Mouse (Mus musculus) limb, embryonic 14.5 days (tissue): Measurements from ENCODE around the gene Tmem223. TPM values are rescaled to one million over a fixed set of nuclear protein-coding genes. Genes with fewer than 3 reads are reported as not detected.

ENCODE experiments used
- ATAC-seq: fragments of 200-750 bp; cut with Nextera tagmentation; 2 replicates; pipeline ENCODE4 v1.8.0; 2017; ENCODE audit warnings: low read depth, moderate number of reproducible peaks, moderate TSS enrichment; ENCODE audit not compliant: low FRiP score
- DNase-seq: peaks from one replicate; pipeline ENCODE4 v3.0.0-alpha.2; 2015; ENCODE audit warnings: low spot score
- H3K27ac ChIP-seq: fragments of 300-500 bp; sonication (generic); replicated peaks from 2 replicates; pipeline ENCODE4 v1.5.1; 2014; ENCODE audit warnings: low read depth, mild to moderate bottlenecking, low read length, moderate library complexity, mixed read lengths
- H3K27me3 ChIP-seq: fragments of 300-500 bp; sonication (generic); 2 replicates; pipeline ENCODE4 v1.6.1; 2014; ENCODE audit warnings: low read length, mixed read lengths; ENCODE audit not compliant: control insufficient read depth, insufficient read depth
- H3K36me3 ChIP-seq: fragments of 300-500 bp; sonication (generic); 2 replicates; pipeline ENCODE4 v1.6.1; 2014; ENCODE audit warnings: mild to moderate bottlenecking, low read length, moderate library complexity, mixed read lengths; ENCODE audit not compliant: control insufficient read depth, insufficient read depth
- H3K4me1 ChIP-seq: fragments of 300-500 bp; sonication (generic); 2 replicates; pipeline ENCODE4 v1.6.1; 2014; ENCODE audit warnings: antibody characterized with exemption, low read length, mixed read lengths; ENCODE audit not compliant: control insufficient read depth, insufficient read depth
- H3K4me2 ChIP-seq: fragments of 300-500 bp; sonication (generic); replicated peaks from 2 replicates; pipeline ENCODE4 v1.6.1; 2014; ENCODE audit warnings: low read depth, mild to moderate bottlenecking, low read length, moderate library complexity; ENCODE audit not compliant: severe bottlenecking
- H3K4me3 ChIP-seq: fragments of 300-500 bp; sonication (generic); replicated peaks from 2 replicates; pipeline ENCODE4 v1.5.1; 2014; ENCODE audit warnings: low read length
- H3K9ac ChIP-seq: fragments of 300-500 bp; sonication (generic); 2 replicates; pipeline ENCODE4 v1.6.1; 2014; ENCODE audit warnings: mild to moderate bottlenecking, low read depth, low read length, moderate library complexity; ENCODE audit not compliant: severe bottlenecking
- H3K9me3 ChIP-seq: fragments of 300-500 bp; sonication (generic); 2 replicates; pipeline ENCODE4 v1.6.1; 2016; ENCODE audit warnings: low read length; ENCODE audit not compliant: control insufficient read depth
- POLR2A ChIP-seq: fragments of 200-500 bp; IDR thresholded peaks from 2 replicates; pipeline ENCODE4 v1.8.0; 2012; ENCODE audit warnings: inconsistent platforms, mild to moderate bottlenecking, moderate library complexity, borderline replicate concordance; ENCODE audit not compliant: insufficient read depth, insufficient read length; ENCODE audit errors: extremely low read depth
- WGBS: fragments of 180-500 bp; shearing (Covaris S2); extraction: QIAGEN DNeasy Blood & Tissue Kit; methylation state at CpG from one replicate; pipeline ENCODE4 v1.1.7; 2014; 5-methylcytosine and 5-hydroxymethylcytosine counted together
- microRNA-seq: library from miRNA; unstranded; fragments of <30 nt; microRNA quantifications from one replicate; pipeline ENCODE4, GENCODE M21; 2016
- polyA plus RNA-seq, 2 experiments: library from polyadenylated mRNA; depleted of rRNA in 1 of 2; stranded (reverse) in 1 of 2; unstranded in 1 of 2; fragments of >200 nt; fragmentation: Nextera tagmentation in 1 of 2; extraction: Ambion mirVana in 1 of 2; gene quantifications; 2 replicates each; pipeline versions ENCODE4 v1.2.1 to v1.2.3; 2012 to 2014

The Tmem223 gene
- polyA plus RNA-seq, 2 experiments = 192 to 220 TPM

DNA sequence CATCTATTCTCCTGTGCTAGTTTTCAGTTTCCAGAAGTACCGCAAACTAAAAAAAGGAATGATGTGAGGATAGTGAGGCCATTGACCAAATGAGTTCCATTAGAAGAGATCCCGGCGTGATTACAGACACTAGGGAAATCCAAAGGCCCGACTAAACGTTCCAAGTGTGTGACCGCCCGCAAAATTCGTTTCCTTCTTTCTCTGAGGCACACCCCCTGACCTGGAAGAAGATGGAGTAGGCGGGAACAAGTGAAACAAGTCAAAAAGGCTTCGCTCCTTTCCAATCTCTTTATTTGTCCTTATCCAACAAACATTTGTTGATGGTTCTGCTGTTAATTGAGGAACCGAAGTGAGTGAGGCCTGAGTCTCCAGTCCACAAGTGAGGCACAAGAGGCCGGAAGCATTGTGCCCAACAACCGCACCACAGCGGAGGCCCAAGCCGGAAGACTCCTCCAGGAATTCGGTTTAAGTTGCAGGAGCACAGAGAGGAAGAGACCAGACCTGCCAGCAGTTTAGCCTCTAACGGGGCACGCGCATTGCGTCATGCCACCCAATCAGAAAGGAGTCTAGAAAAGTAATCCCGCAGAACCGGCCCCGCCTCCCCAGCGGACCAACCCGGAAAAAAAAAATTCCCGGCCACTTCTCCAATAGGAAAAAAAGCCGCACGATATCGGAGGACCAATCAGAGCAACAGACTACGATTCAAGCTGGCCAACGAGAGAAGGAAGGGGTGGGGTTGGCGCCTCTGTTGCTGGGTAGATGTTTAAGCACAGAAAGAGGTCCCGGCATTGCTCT, 48.2 kb downstream of the Tmem223 start, which contains the start of gene Ttc9c:
Ttc9c (minus strand) TSS at position 533 of the 795 bp plus-strand sequence.
- H3K27me3 ChIP-seq = no peaks in the 10 kb centered on the region
- peak within 1 kb of the TSS; percentile 87 for H3K4me2 ChIP-seq
- 1% methylated on average over 33 of the region's 33 CpGs for WGBS
- TF ChIP-seq POLR2A = peak; percentile 97; the same call in 1 of the 2 replicates
- peak within 1 kb of the TSS; percentile 100 for H3K4me3 ChIP-seq
- H3K9ac ChIP-seq = peak within 1 kb of the TSS; percentile 94
- H3K27ac ChIP-seq = peak within 1 kb of the TSS; percentile 96
- ATAC-seq (peak; percentile 91), DNase-seq (peak; percentile 100)
- peaks cover 39% of the 10 kb centered on the region for H3K36me3 ChIP-seq
- no peaks in the 10 kb centered on the region for H3K9me3 ChIP-seq
- H3K4me1 ChIP-seq = peaks cover 38% of the 10 kb centered on the region

DNA sequence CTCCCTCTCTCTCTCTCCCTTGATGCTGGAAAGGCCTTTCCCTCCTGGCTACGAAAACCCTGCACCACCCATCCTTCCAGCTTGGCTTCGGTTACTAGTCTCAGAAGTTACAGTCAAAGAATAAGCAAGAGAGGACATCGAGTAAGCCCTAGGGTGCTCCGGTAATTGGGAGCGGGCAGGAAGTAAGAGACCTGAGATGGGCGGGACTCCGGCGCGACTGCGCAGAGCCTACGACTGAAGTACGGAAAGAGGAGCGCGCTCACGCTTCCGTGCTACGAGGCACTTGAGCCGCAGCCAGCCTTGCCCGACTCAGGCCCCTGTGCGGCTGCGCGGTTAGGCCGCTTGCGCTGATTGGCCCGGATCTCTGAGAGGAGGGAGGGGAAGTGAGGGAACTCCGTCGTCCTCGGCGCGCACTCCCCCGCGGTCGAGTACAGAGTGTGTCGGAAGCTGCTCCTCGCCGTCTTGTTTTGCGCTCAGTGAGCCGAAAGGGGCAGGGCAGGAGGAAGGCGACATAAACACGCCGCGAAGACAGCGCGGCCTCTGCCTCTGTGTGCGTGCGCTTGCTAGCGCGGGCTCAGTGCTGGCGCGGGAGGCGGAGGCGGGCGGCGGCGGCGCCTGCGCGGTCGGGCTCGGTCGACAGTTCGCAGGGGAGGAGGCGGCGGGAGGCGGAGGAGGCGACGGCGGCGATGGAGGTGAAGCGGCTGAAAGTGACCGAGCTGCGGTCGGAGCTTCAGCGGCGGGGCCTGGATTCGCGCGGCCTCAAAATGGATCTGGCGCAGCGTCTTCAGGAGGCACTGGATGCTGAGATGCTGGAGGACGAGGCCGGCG, 49.0 kb downstream of the Tmem223 start, which contains the start of gene Hnrnpul2:
Hnrnpul2 (plus strand) TSS at position 415 of the 828 bp plus-strand sequence.
- Histone ChIP-seq H3K4me1 (peaks cover 38% of the 10 kb centered on the region), H3K27me3 (no peaks in the 10 kb centered on the region), H3K27ac (peak within 1 kb of the TSS; percentile 96), H3K4me2 (peak within 1 kb of the TSS; percentile 87), H3K9ac (peak within 1 kb of the TSS; percentile 94), H3K9me3 (no peaks in the 10 kb centered on the region), H3K4me3 (peak within 1 kb of the TSS; percentile 100), H3K36me3 (peaks cover 41% of the 10 kb centered on the region)
- peak; percentile 93; the same call in 1 of the 2 replicates for TF ChIP-seq POLR2A
- DNase-seq (peak; percentile 99), ATAC-seq (peak; percentile 93)
- WGBS = under 1% methylated on average over 81 of the region's 83 CpGs

DNA sequence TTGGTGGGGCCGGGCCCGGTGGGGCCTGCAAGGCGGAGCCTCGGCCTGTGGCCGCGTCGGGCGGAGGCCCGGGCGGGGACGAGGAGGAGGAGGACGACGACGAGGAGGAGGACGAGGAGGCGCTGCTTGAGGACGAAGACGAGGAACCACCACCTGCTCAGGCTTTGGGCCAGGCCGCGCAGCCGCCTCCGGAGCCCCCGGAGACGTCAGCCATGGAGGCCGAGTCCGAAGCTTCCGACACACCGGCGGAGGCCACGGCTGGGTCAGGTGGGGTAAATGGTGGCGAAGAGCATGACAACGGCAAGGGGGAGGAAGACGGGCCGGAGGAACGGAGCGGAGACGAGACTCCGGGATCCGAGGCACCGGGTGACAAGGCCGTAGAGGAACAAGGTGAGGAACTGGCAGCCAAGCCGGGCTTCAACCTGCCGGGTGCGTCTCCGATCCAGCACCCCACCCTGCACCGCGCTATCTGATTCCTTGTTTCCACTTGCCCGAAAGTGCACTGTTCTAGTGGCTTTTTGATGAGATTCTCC, 49.7 kb downstream of the Tmem223 start:
- H3K27ac ChIP-seq = peak overlapping the region; percentile 96
- H3K4me3 ChIP-seq = peak overlapping the region; percentile 100
- no peaks in the 10 kb centered on the region for H3K27me3 ChIP-seq
- ATAC-seq (no peak; the same call in 1 of the 2 replicates), DNase-seq (no peak)
- H3K4me2 ChIP-seq = peak overlapping the region; percentile 87
- peaks cover 42% of the 10 kb centered on the region for H3K36me3 ChIP-seq
- WGBS = under 1% methylated on average over 47 of the region's 48 CpGs
- no peak for TF ChIP-seq POLR2A
- peak overlapping the region; percentile 94 for H3K9ac ChIP-seq
- no peaks in the 10 kb centered on the region for H3K9me3 ChIP-seq
- peaks cover 38% of the 10 kb centered on the region for H3K4me1 ChIP-seq

DNA sequence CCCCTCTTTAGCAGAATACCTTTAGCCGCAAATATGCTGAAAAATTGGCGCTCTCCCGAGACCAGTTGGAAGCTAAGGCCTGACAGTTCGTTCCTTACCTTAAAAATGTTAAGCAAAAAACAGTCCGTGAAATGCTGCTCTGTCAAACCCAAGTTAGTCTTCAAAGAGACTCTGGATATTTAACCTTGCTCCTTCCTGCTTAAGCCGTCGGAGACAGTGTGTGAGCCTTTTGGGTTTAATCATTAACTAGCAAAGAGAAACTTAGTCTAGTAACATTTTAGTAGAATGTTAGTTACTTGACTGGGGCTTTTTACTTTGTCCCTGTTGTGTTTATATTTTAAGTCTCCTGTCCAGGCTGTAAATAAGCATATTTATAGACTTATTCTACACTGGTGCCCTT, 50.4 kb downstream of the Tmem223 start:
- Histone ChIP-seq H3K36me3 (peaks cover 43% of the 10 kb centered on the region), H3K4me1 (peaks cover 35% of the 10 kb centered on the region), H3K4me3 (peak overlapping the region; percentile 100), H3K27ac (no peak overlapping the region), H3K9me3 (no peaks in the 10 kb centered on the region), H3K27me3 (no peaks in the 10 kb centered on the region), H3K4me2 (peak overlapping the region; percentile 87), H3K9ac (peak overlapping the region; percentile 94)
- no peak for ATAC-seq
- DNase-seq = no peak
- no peak for TF ChIP-seq POLR2A
- 2% methylated on average over 7 of the region's 7 CpGs for WGBS

Small RNAs within 50 kb of the gene (microRNA-seq; reads per million reads assigned to microRNA genes)
- not detected for gene Mir6992

Other genes with a start within 250 kb of the Tmem223 start
Only the 30 nearest of the 33 such genes appear.
- 0.03 TPM in 1 of 2 replicates, not detected in the other for gene Slc22a8, start 179.7 kb upstream of the Tmem223 start, polyA plus RNA-seq (2012; rRNA removed)
- gene Slc22a8, start 179.7 kb upstream of the Tmem223 start, polyA plus RNA-seq (2014; fragmentation: Nextera tagmentation; extraction: Ambion mirVana) = not detected in 2 replicates
- 0.03 and 0.15 TPM in 2 replicates for gene Slc22a6, start 153.0 kb upstream of the Tmem223 start, polyA plus RNA-seq (2012; rRNA removed)
- not detected in 2 replicates for gene Slc22a6, start 153.0 kb upstream of the Tmem223 start, polyA plus RNA-seq (2014; fragmentation: Nextera tagmentation; extraction: Ambion mirVana)
- gene Chrm1, start 107.2 kb upstream of the Tmem223 start, polyA plus RNA-seq (2012; rRNA removed) = 0.62 and 1.1 TPM in 2 replicates
- gene Chrm1, start 107.2 kb upstream of the Tmem223 start, polyA plus RNA-seq (2014; fragmentation: Nextera tagmentation; extraction: Ambion mirVana) = 0.36 and 0.56 TPM in 2 replicates
- 111 and 123 TPM in 2 replicates for gene Slc3a2, start 47.6 kb upstream of the Tmem223 start, polyA plus RNA-seq (2012; rRNA removed)
- gene Slc3a2, start 47.6 kb upstream of the Tmem223 start, polyA plus RNA-seq (2014; fragmentation: Nextera tagmentation; extraction: Ambion mirVana) = 101 and 109 TPM in 2 replicates
- 66.4 and 66.6 TPM in 2 replicates for gene Wdr74, start 35.2 kb upstream of the Tmem223 start, polyA plus RNA-seq (2012; rRNA removed)
- gene Wdr74, start 35.2 kb upstream of the Tmem223 start, polyA plus RNA-seq (2014; fragmentation: Nextera tagmentation; extraction: Ambion mirVana) = 85.5 and 87.2 TPM in 2 replicates
- gene 1700092M07Rik, start 30.3 kb upstream of the Tmem223 start, polyA plus RNA-seq (2012; rRNA removed) = 1.6 and 3.2 TPM in 2 replicates
- gene 1700092M07Rik, start 30.3 kb upstream of the Tmem223 start, polyA plus RNA-seq (2014; fragmentation: Nextera tagmentation; extraction: Ambion mirVana) = 1.6 and 2.1 TPM in 2 replicates
- 188 and 197 TPM in 2 replicates for gene Stx5a, start 29.6 kb upstream of the Tmem223 start, polyA plus RNA-seq (2012; rRNA removed)
- gene Stx5a, start 29.6 kb upstream of the Tmem223 start, polyA plus RNA-seq (2014; fragmentation: Nextera tagmentation; extraction: Ambion mirVana) = 161 and 174 TPM in 2 replicates
- 263 and 265 TPM in 2 replicates for gene Nxf1, start 13.9 kb upstream of the Tmem223 start, polyA plus RNA-seq (2012; rRNA removed)
- 168 and 187 TPM in 2 replicates for gene Nxf1, start 13.9 kb upstream of the Tmem223 start, polyA plus RNA-seq (2014; fragmentation: Nextera tagmentation; extraction: Ambion mirVana)
- 63.5 and 97.1 TPM in 2 replicates for gene Tmem179b, start 3.5 kb downstream of the Tmem223 start, polyA plus RNA-seq (2012; rRNA removed)
- 83.6 and 84.2 TPM in 2 replicates for gene Tmem179b, start 3.5 kb downstream of the Tmem223 start, polyA plus RNA-seq (2014; fragmentation: Nextera tagmentation; extraction: Ambion mirVana)
- gene Taf6l, start 15.4 kb downstream of the Tmem223 start, polyA plus RNA-seq (2012; rRNA removed) = 22.4 and 29.1 TPM in 2 replicates
- gene Taf6l, start 15.4 kb downstream of the Tmem223 start, polyA plus RNA-seq (2014; fragmentation: Nextera tagmentation; extraction: Ambion mirVana) = 21.3 and 21.8 TPM in 2 replicates
- gene Polr2g, start 27.6 kb downstream of the Tmem223 start, polyA plus RNA-seq (2012; rRNA removed) = 135 and 140 TPM in 2 replicates
- gene Polr2g, start 27.6 kb downstream of the Tmem223 start, polyA plus RNA-seq (2014; fragmentation: Nextera tagmentation; extraction: Ambion mirVana) = 153 and 165 TPM in 2 replicates
- gene Zbtb3, start 31.6 kb downstream of the Tmem223 start, polyA plus RNA-seq (2012; rRNA removed) = 3.5 and 3.9 TPM in 2 replicates
- 5.3 and 5.6 TPM in 2 replicates for gene Zbtb3, start 31.6 kb downstream of the Tmem223 start, polyA plus RNA-seq (2014; fragmentation: Nextera tagmentation; extraction: Ambion mirVana)
- 48.3 and 54.3 TPM in 2 replicates for gene Ttc9c, start 48.3 kb downstream of the Tmem223 start, polyA plus RNA-seq (2012; rRNA removed)
- gene Ttc9c, start 48.3 kb downstream of the Tmem223 start, polyA plus RNA-seq (2014; fragmentation: Nextera tagmentation; extraction: Ambion mirVana) = 41.8 and 48.5 TPM in 2 replicates
- gene Hnrnpul2, start 49.0 kb downstream of the Tmem223 start, polyA plus RNA-seq (2012; rRNA removed) = 59.4 and 88.6 TPM in 2 replicates
- 9.5 and 9.6 TPM in 2 replicates for gene Hnrnpul2, start 49.0 kb downstream of the Tmem223 start, polyA plus RNA-seq (2014; fragmentation: Nextera tagmentation; extraction: Ambion mirVana)
- gene AC129217.1, start 58.8 kb downstream of the Tmem223 start, polyA plus RNA-seq (2012; rRNA removed) = 0.51 and 3.0 TPM in 2 replicates
- gene AC129217.1, start 58.8 kb downstream of the Tmem223 start, polyA plus RNA-seq (2014; fragmentation: Nextera tagmentation; extraction: Ambion mirVana) = not detected in 2 replicates
- gene Bscl2, start 66.5 kb downstream of the Tmem223 start, polyA plus RNA-seq (2012; rRNA removed) = 48.2 and 63.5 TPM in 2 replicates
- gene Bscl2, start 66.5 kb downstream of the Tmem223 start, polyA plus RNA-seq (2014; fragmentation: Nextera tagmentation; extraction: Ambion mirVana) = 50.2 and 51.3 TPM in 2 replicates
- gene Gng3, start 68.2 kb downstream of the Tmem223 start, polyA plus RNA-seq (2012; rRNA removed) = 2.2 and 2.5 TPM in 2 replicates
- gene Gng3, start 68.2 kb downstream of the Tmem223 start, polyA plus RNA-seq (2014; fragmentation: Nextera tagmentation; extraction: Ambion mirVana) = 4.2 and 5.0 TPM in 2 replicates
- gene Lrrn4cl, start 79.8 kb downstream of the Tmem223 start, polyA plus RNA-seq (2012; rRNA removed) = 1.9 and 2.1 TPM in 2 replicates
- 0.70 and 1.6 TPM in 2 replicates for gene Lrrn4cl, start 79.8 kb downstream of the Tmem223 start, polyA plus RNA-seq (2014; fragmentation: Nextera tagmentation; extraction: Ambion mirVana)
- gene Ubxn1, start 100.5 kb downstream of the Tmem223 start, polyA plus RNA-seq (2012; rRNA removed) = 84.2 and 127 TPM in 2 replicates
- gene Ubxn1, start 100.5 kb downstream of the Tmem223 start, polyA plus RNA-seq (2014; fragmentation: Nextera tagmentation; extraction: Ambion mirVana) = 154 and 166 TPM in 2 replicates
- gene Uqcc3, start 109.9 kb downstream of the Tmem223 start, polyA plus RNA-seq (2012; rRNA removed) = 33.9 and 51.3 TPM in 2 replicates
- 65.9 and 70.1 TPM in 2 replicates for gene Uqcc3, start 109.9 kb downstream of the Tmem223 start, polyA plus RNA-seq (2014; fragmentation: Nextera tagmentation; extraction: Ambion mirVana)
- gene Lbhd1, start 112.7 kb downstream of the Tmem223 start, polyA plus RNA-seq (2012; rRNA removed) = 6.0 and 6.1 TPM in 2 replicates
- gene Lbhd1, start 112.7 kb downstream of the Tmem223 start, polyA plus RNA-seq (2014; fragmentation: Nextera tagmentation; extraction: Ambion mirVana) = 59.6 and 70.0 TPM in 2 replicates
- not detected in 2 replicates for gene Gm49403, start 112.9 kb downstream of the Tmem223 start, polyA plus RNA-seq (2012; rRNA removed)
- not detected in 2 replicates for gene Gm49403, start 112.9 kb downstream of the Tmem223 start, polyA plus RNA-seq (2014; fragmentation: Nextera tagmentation; extraction: Ambion mirVana)
- 50.1 and 92.1 TPM in 2 replicates for gene 1810009A15Rik, start 117.9 kb downstream of the Tmem223 start, polyA plus RNA-seq (2012; rRNA removed)
- gene 1810009A15Rik, start 117.9 kb downstream of the Tmem223 start, polyA plus RNA-seq (2014; fragmentation: Nextera tagmentation; extraction: Ambion mirVana) = 80.2 and 87.6 TPM in 2 replicates
- 0.38 TPM in 1 of 2 replicates, not detected in the other for gene Gm49416, start 117.9 kb downstream of the Tmem223 start, polyA plus RNA-seq (2012; rRNA removed)
- gene Gm49416, start 117.9 kb downstream of the Tmem223 start, polyA plus RNA-seq (2014; fragmentation: Nextera tagmentation; extraction: Ambion mirVana) = 0.50 TPM in 1 of 2 replicates, not detected in the other
- gene Ints5, start 122.0 kb downstream of the Tmem223 start, polyA plus RNA-seq (2012; rRNA removed) = 34.5 and 46.5 TPM in 2 replicates
- gene Ints5, start 122.0 kb downstream of the Tmem223 start, polyA plus RNA-seq (2014; fragmentation: Nextera tagmentation; extraction: Ambion mirVana) = 33.4 and 36.6 TPM in 2 replicates
- gene Ganab, start 127.1 kb downstream of the Tmem223 start, polyA plus RNA-seq (2012; rRNA removed) = 212 and 265 TPM in 2 replicates
- 91.7 and 99.6 TPM in 2 replicates for gene Ganab, start 127.1 kb downstream of the Tmem223 start, polyA plus RNA-seq (2014; fragmentation: Nextera tagmentation; extraction: Ambion mirVana)
- 116 and 142 TPM in 2 replicates for gene B3gat3, start 149.4 kb downstream of the Tmem223 start, polyA plus RNA-seq (2012; rRNA removed)
- 39.7 and 43.0 TPM in 2 replicates for gene B3gat3, start 149.4 kb downstream of the Tmem223 start, polyA plus RNA-seq (2014; fragmentation: Nextera tagmentation; extraction: Ambion mirVana)
- 5.2 and 7.1 TPM in 2 replicates for gene Rom1, start 158.4 kb downstream of the Tmem223 start, polyA plus RNA-seq (2012; rRNA removed)
- gene Rom1, start 158.4 kb downstream of the Tmem223 start, polyA plus RNA-seq (2014; fragmentation: Nextera tagmentation; extraction: Ambion mirVana) = 2.0 and 2.4 TPM in 2 replicates
- gene Eml3, start 158.6 kb downstream of the Tmem223 start, polyA plus RNA-seq (2012; rRNA removed) = 62.1 and 74.9 TPM in 2 replicates
- 21.5 and 25.2 TPM in 2 replicates for gene Eml3, start 158.6 kb downstream of the Tmem223 start, polyA plus RNA-seq (2014; fragmentation: Nextera tagmentation; extraction: Ambion mirVana)
- gene Mta2, start 170.9 kb downstream of the Tmem223 start, polyA plus RNA-seq (2012; rRNA removed) = 63.4 and 76.5 TPM in 2 replicates
- gene Mta2, start 170.9 kb downstream of the Tmem223 start, polyA plus RNA-seq (2014; fragmentation: Nextera tagmentation; extraction: Ambion mirVana) = 43.8 and 47.2 TPM in 2 replicates